Mouse (Mus musculus) ES-Bruce4 (cell line): ENCODE results near the gene Gm2042.
"Not testable (repeated sequence)": the region's sequence is repeated elsewhere in the genome, so short reads cannot be mapped to it uniquely, and the experiment has no call there.

ENCODE experiments used
- CTCF ChIP-seq: IDR thresholded peaks from one replicate; pipeline ENCODE4 v1.8.1; 2011; ENCODE audit warnings: low read depth, low read length
- EP300 ChIP-seq: IDR thresholded peaks from 2 replicates; pipeline ENCODE4 v1.6.1; 2011; ENCODE audit warnings: low read depth, low read length; ENCODE audit not compliant: insufficient read depth
- POLR2A ChIP-seq: IDR thresholded peaks from one replicate; pipeline ENCODE4 v1.8.1; 2011; ENCODE audit warnings: low read length; ENCODE audit not compliant: insufficient read depth

GRCm38 (mm10) chr12:87953780-87954179 lies at the start of gene Gm2042:
- not testable (repeated sequence) for TF ChIP-seq CTCF, EP300, POLR2A
